Mouse (Mus musculus): ENCODE data around the gene Asns. TPM values are rescaled to one million over a fixed set of nuclear protein-coding genes. Genes with fewer than 3 reads are reported as not detected.
A peak's percentile ranks its signal among the peaks of the same experiment; 100 is the strongest.

Gene Asns
- total and polyA plus RNA-seq, 2 experiments = 1.0 to 2.3 TPM

- DNase-seq (ENCODE audit: extremely low read depth, low read depth, low spot score) = peak; percentile 7
- no peaks in the 10 kb centered on the region for H3K36me3 ChIP-seq (ENCODE audit: control insufficient read depth, insufficient read depth, low read length)
- no peaks in the 10 kb centered on the region for H3K27me3 ChIP-seq (ENCODE audit: control insufficient read depth, insufficient read depth, low read length)
- no peak overlapping the region for H3K9ac ChIP-seq (ENCODE audit: low read depth, low read length)
- TF ChIP-seq POLR2A (IDR thresholded peaks at IDR 0.05; ENCODE audit: extremely low read depth, insufficient read depth, low read length) = no peak
- no peak overlapping the region for H3K4me3 ChIP-seq (ENCODE audit: insufficient read depth, low read depth, low read length)
- H3K79me2 ChIP-seq (ENCODE audit: control insufficient read depth, insufficient read depth, low read length) = no peaks in the 10 kb centered on the region
- H3K27ac ChIP-seq (replicated peaks; ENCODE audit: insufficient read depth, low read depth, low read length) = no peak overlapping the region
- 63% methylated on average over 4 of the region's 4 CpGs for WGBS
- H3K4me1 ChIP-seq (ENCODE audit: control insufficient read depth, insufficient read depth, low read length) = no peaks in the 10 kb centered on the region
Measured at GRCm38 (mm10) chr6:7661455-7661854, 31.6 kb downstream of the Asns start.

GRCm38 (mm10) chr6:7660377-7661080 is 32.5 kb downstream of the Asns start:
- Histone ChIP-seq H3K4me3 (ENCODE audit: insufficient read depth, low read depth, low read length) (no peak overlapping the region), H3K9ac (ENCODE audit: low read depth, low read length) (no peak overlapping the region), H3K79me2 (ENCODE audit: control insufficient read depth, insufficient read depth, low read length) (no peaks in the 10 kb centered on the region), H3K27ac (replicated peaks; ENCODE audit: insufficient read depth, low read depth, low read length) (no peak overlapping the region), H3K36me3 (ENCODE audit: control insufficient read depth, insufficient read depth, low read length) (no peaks in the 10 kb centered on the region), H3K27me3 (ENCODE audit: control insufficient read depth, insufficient read depth, low read length) (no peaks in the 10 kb centered on the region), H3K4me1 (ENCODE audit: control insufficient read depth, insufficient read depth, low read length) (no peaks in the 10 kb centered on the region)
- peak; percentile 47 for DNase-seq (ENCODE audit: extremely low read depth, low read depth, low spot score)
- TF ChIP-seq POLR2A (IDR thresholded peaks at IDR 0.05; ENCODE audit: extremely low read depth, insufficient read depth, low read length) = no peak
- peak; percentile 58 for TF ChIP-seq CTCF (IDR thresholded peaks at IDR 0.05; ENCODE audit: low read depth, low read length)
- 66% methylated on average over 5 of the region's 5 CpGs for WGBS

GRCm38 (mm10) chr6:7656601-7657000 is 36.5 kb downstream of the Asns start:
- DNase-seq (ENCODE audit: extremely low read depth, low read depth, low spot score) = no peak
- H3K9ac ChIP-seq (ENCODE audit: low read depth, low read length) = no peak overlapping the region
- H3K36me3 ChIP-seq (ENCODE audit: control insufficient read depth, insufficient read depth, low read length) = no peaks in the 10 kb centered on the region
- WGBS = 91% methylated on average over 1 of the region's 1 CpGs
- TF ChIP-seq POLR2A (IDR thresholded peaks at IDR 0.05; ENCODE audit: extremely low read depth, insufficient read depth, low read length) (no peak), CTCF (IDR thresholded peaks at IDR 0.05; ENCODE audit: low read depth, low read length) (no peak)
- H3K4me1 ChIP-seq (ENCODE audit: control insufficient read depth, insufficient read depth, low read length) = no peaks in the 10 kb centered on the region
- H3K79me2 ChIP-seq (ENCODE audit: control insufficient read depth, insufficient read depth, low read length) = no peaks in the 10 kb centered on the region
- H3K27me3 ChIP-seq (ENCODE audit: control insufficient read depth, insufficient read depth, low read length) = no peaks in the 10 kb centered on the region
- no peak overlapping the region for H3K4me3 ChIP-seq (ENCODE audit: insufficient read depth, low read depth, low read length)
- no peak overlapping the region for H3K27ac ChIP-seq (replicated peaks; ENCODE audit: insufficient read depth, low read depth, low read length)

GRCm38 (mm10) chr6:7648458-7648857 is 44.6 kb downstream of the Asns start:
- TF ChIP-seq POLR2A (IDR thresholded peaks at IDR 0.05; ENCODE audit: extremely low read depth, insufficient read depth, low read length) = no peak
- TF ChIP-seq CTCF (IDR thresholded peaks at IDR 0.05; ENCODE audit: low read depth, low read length) = no peak
- Histone ChIP-seq H3K4me3 (ENCODE audit: insufficient read depth, low read depth, low read length) (no peak overlapping the region), H3K9ac (ENCODE audit: low read depth, low read length) (no peak overlapping the region), H3K36me3 (ENCODE audit: control insufficient read depth, insufficient read depth, low read length) (no peaks in the 10 kb centered on the region), H3K27me3 (ENCODE audit: control insufficient read depth, insufficient read depth, low read length) (no peaks in the 10 kb centered on the region), H3K79me2 (ENCODE audit: control insufficient read depth, insufficient read depth, low read length) (no peaks in the 10 kb centered on the region), H3K27ac (replicated peaks; ENCODE audit: insufficient read depth, low read depth, low read length) (no peak overlapping the region), H3K4me1 (ENCODE audit: control insufficient read depth, insufficient read depth, low read length) (no peaks in the 10 kb centered on the region)
- DNase-seq (ENCODE audit: extremely low read depth, low read depth, low spot score) = no peak

Other genes with a start within 250 kb of the Asns start
- gene Tac1, start 138.4 kb downstream of the Asns start, total RNA-seq (2014; rRNA removed) = not detected in 2 replicates
- gene Tac1, start 138.4 kb downstream of the Asns start, polyA plus RNA-seq (2012; rRNA removed) = not detected in 2 replicates
- gene C1galt1, start 151.6 kb upstream of the Asns start, total RNA-seq (2014; rRNA removed) = 29.8 and 31.7 TPM in 2 replicates
- gene C1galt1, start 151.6 kb upstream of the Asns start, polyA plus RNA-seq (2012; rRNA removed) = 4.7 and 5.1 TPM in 2 replicates